Comparison of ENCODE assay signal across 21 mouse cellular contexts in genomic region chr5:142730295-142730694, GRCm38 (mm10). TPM values are rescaled to one million over a fixed set of nuclear protein-coding genes. Genes with fewer than 3 reads are reported as not detected.
DNase-seq lines count a peak whose midpoint lies in the region; ATAC-seq and TF ChIP-seq lines count a peak whose summit lies in the region.
"Had no signal": no experiment of that assay in that cellular context is flagged by ENCODE, and none has a peak within 500 bp of the region (broad histone marks: within the 10 kb centered on the region; RNA-seq: fewer than 3 reads in every experiment).

No protein-coding gene starts in this region.

- peaks cover 18% of the 10 kb centered on the region for H3K9me3 ChIP-seq in megakaryocyte, embryonic 14.5 days
- H3K9me3 ChIP-seq: embryonic facial prominence, embryonic 12.5 days; forebrain, embryonic 13.5 days; forebrain, embryonic 15.5 days had no signal

- TF ChIP-seq POLR2A in thymus, adult 2 months (IDR thresholded peaks at IDR 0.05; ENCODE audit: control insufficient read depth, extremely low read depth, insufficient read depth, low read length, poor library complexity): 0 out of 2 replicates have a peak, but pooled peaks have one; percentile 20

- peaks cover 96% of the 10 kb centered on the region for H3K36me3 ChIP-seq in megakaryocyte, embryonic 14.5 days (replicated peaks; ENCODE audit: low read length)
- H3K36me3 ChIP-seq in thymus, adult 2 months (ENCODE audit: control insufficient read depth, insufficient read depth, low read length): peaks cover 14% of the 10 kb centered on the region

- no peak for ATAC-seq in megakaryocyte, adult 5-6 weeks (ENCODE audit: poor library complexity, severe bottlenecking)
- peak; percentile 37; the same call in 1 of the 2 replicates for ATAC-seq in granulocyte monocyte progenitor cell, adult 5-6 weeks (replicated peaks; ENCODE audit: poor library complexity, severe bottlenecking)
- ATAC-seq: forebrain, embryonic 13.5 days; forebrain, embryonic 15.5 days; forebrain, postnatal 0 days had no signal

- H3K27me3 ChIP-seq in megakaryocyte, embryonic 14.5 days (replicated peaks): no peaks in the 10 kb centered on the region
- H3K27me3 ChIP-seq in thymus, adult 2 months (ENCODE audit: control insufficient read depth, insufficient read depth, low read length): no peaks in the 10 kb centered on the region
- H3K27me3 ChIP-seq: embryonic facial prominence, embryonic 12.5 days; forebrain, embryonic 13.5 days; forebrain, embryonic 15.5 days had no signal

- no peak for DNase-seq in thymus, adult 2 months
- DNase-seq in thymus, postnatal 14 days: no peak
- DNase-seq in 416B (ENCODE audit: low read depth): peak; percentile 69
- DNase-seq in embryo, embryonic 11 days: no peak
- DNase-seq: adrenal gland, adult 8-10 months; adrenal gland, postnatal 14 days; adrenal gland, postnatal 36 days; cerebellum, adult 11-12 months; cerebellum, adult 2 months; cerebellum, adult 9-10 months; cerebellum, postnatal 10 days; cerebellum, postnatal 25 days; forebrain, postnatal 0 days had no signal

- peak overlapping the region; percentile 64 for H3K4me3 ChIP-seq in megakaryocyte, embryonic 14.5 days (replicated peaks)
- no peak overlapping the region for H3K4me3 ChIP-seq in thymus, adult 2 months (ENCODE audit: control insufficient read depth, insufficient read depth, low read length)
- H3K4me3 ChIP-seq: embryonic facial prominence, embryonic 10.5 days; embryonic facial prominence, embryonic 12.5 days; forebrain, embryonic 13.5 days; forebrain, embryonic 15.5 days had no signal

- peaks cover 15% of the 10 kb centered on the region for H3K4me1 ChIP-seq in megakaryocyte, embryonic 14.5 days
- H3K4me1 ChIP-seq in thymus, adult 2 months (replicated peaks; ENCODE audit: control insufficient read depth, insufficient read depth, low read length): peaks cover 7% of the 10 kb centered on the region
- H3K4me1 ChIP-seq: embryonic facial prominence, embryonic 10.5 days; embryonic facial prominence, embryonic 12.5 days; forebrain, embryonic 13.5 days; forebrain, embryonic 15.5 days had no signal

- no peak overlapping the region for H3K27ac ChIP-seq in thymus, adult 2 months (ENCODE audit: control insufficient read depth, insufficient read depth, low read length)
- H3K27ac ChIP-seq: embryonic facial prominence, embryonic 10.5 days; embryonic facial prominence, embryonic 12.5 days; forebrain, embryonic 13.5 days; forebrain, embryonic 15.5 days had no signal

- no peak for TF ChIP-seq CTCF in thymus, adult 2 months (IDR thresholded peaks at IDR 0.05; ENCODE audit: borderline replicate concordance, control insufficient read depth, extremely low read depth, insufficient read depth, low read length, poor library complexity)

- 40% methylated on average over 12 of the region's 12 CpGs for WGBS in thymus, adult 2 months

RNA-seq across cellular contexts. Expression of gene Slc29a4, which starts 38.0 kb away (rescaled TPM):
- polyA plus RNA-seq in megakaryocyte, embryonic 14.5 days (2012; ENCODE audit: insufficient read depth, low replicate concordance): 0.04 TPM in 1 of 2 replicates, not detected in the other
- total RNA-seq in megakaryocyte, adult 5-6 weeks (2015): not detected in 2 replicates
- not detected in 2 replicates for total RNA-seq in megakaryocyte, adult 5-6 weeks (2017)
- polyA plus RNA-seq in thymus, adult 2 months (2012; rRNA removed): 1.2 and 1.5 TPM in 2 replicates
- 0.09 TPM in 1 of 2 replicates, not detected in the other for total RNA-seq in granulocyte monocyte progenitor cell, adult 5-6 weeks (2014; fragmentation: Nextera tagmentation)
- total RNA-seq in granulocyte monocyte progenitor cell, adult 5-6 weeks (2017): not detected in 2 replicates
- total RNA-seq: MEL had no signal
